Mouse (Mus musculus) liver, embryonic 12.5 days (tissue): ENCODE measurements around the gene Lef1. TPM values are rescaled to one million over a fixed set of nuclear protein-coding genes. Genes with fewer than 3 reads are reported as not detected.
A peak's percentile ranks its signal among the peaks of the same experiment; 100 is the strongest.

Experiments
- ATAC-seq: fragments of 200-750 bp; cut with Nextera tagmentation; 2 replicates; pipeline ENCODE4 v1.8.0; 2017; ENCODE audit warnings: moderate number of reproducible peaks, mild to moderate bottlenecking, moderate library complexity
- H3K27ac ChIP-seq: fragments of 300-500 bp; sonication (generic); 2 replicates; pipeline ENCODE4 v1.5.1; 2016; ENCODE audit warnings: mild to moderate bottlenecking
- H3K27me3 ChIP-seq: fragments of 300-500 bp; sonication (generic); replicated peaks from 2 replicates; pipeline ENCODE4 v1.6.1; 2016; ENCODE audit warnings: mild to moderate bottlenecking, moderate library complexity
- H3K36me3 ChIP-seq: fragments of 300-500 bp; sonication (generic); 2 replicates; pipeline ENCODE4 v1.6.1; 2016; ENCODE audit warnings: mild to moderate bottlenecking, moderate library complexity
- H3K4me1 ChIP-seq: fragments of 300-500 bp; sonication (generic); 2 replicates; pipeline ENCODE4 v1.6.1; 2016
- H3K4me2 ChIP-seq: fragments of 300-500 bp; sonication (generic); 2 replicates; pipeline ENCODE4 v1.6.1; 2016; ENCODE audit warnings: mild to moderate bottlenecking, moderate library complexity
- H3K4me3 ChIP-seq: fragments of 300-500 bp; sonication (generic); 2 replicates; pipeline ENCODE4 v1.5.1; 2016; ENCODE audit warnings: mild to moderate bottlenecking, moderate library complexity
- H3K9ac ChIP-seq: fragments of 300-500 bp; sonication (generic); 2 replicates; pipeline ENCODE4 v1.6.1; 2016; ENCODE audit warnings: mild to moderate bottlenecking, moderate library complexity
- H3K9me3 ChIP-seq: fragments of 300-500 bp; sonication (generic); replicated peaks from 2 replicates; pipeline ENCODE4 v1.6.1; 2016; ENCODE audit warnings: mild to moderate bottlenecking, moderate library complexity
- WGBS: fragments of 180-500 bp; shearing (Covaris S2); methylation state at CpG from one replicate; pipeline ENCODE4 v1.1.7; 2016; ENCODE audit not compliant: insufficient replicate concordance; 5-methylcytosine and 5-hydroxymethylcytosine counted together
- polyA plus RNA-seq: library from polyadenylated mRNA; unstranded; fragments of >200 nt; fragmentation: Nextera tagmentation; extraction: Ambion mirVana; gene quantifications from 2 replicates; pipeline ENCODE4 v1.2.1, GENCODE M21; 2016

Gene Lef1
- polyA plus RNA-seq, 1 experiment from 2014 or later = 0.35 TPM

- Histone ChIP-seq H3K36me3 (no peaks in the 10 kb centered on the region), H3K9me3 (no peaks in the 10 kb centered on the region), H3K27ac (no peak overlapping the region), H3K4me3 (no peak overlapping the region), H3K9ac (no peak overlapping the region), H3K4me2 (no peak overlapping the region), H3K27me3 (peaks cover 23% of the 10 kb centered on the region; the same call in 1 of the 2 replicates), H3K4me1 (no peaks in the 10 kb centered on the region)
- 71% methylated on average over 7 of the region's 7 CpGs for WGBS
- no peak for ATAC-seq
These were observed 92.0 kb downstream of the Lef1 start for GRCm38 (mm10) chr3:131202311-131202710.

- Histone ChIP-seq H3K4me1 (no peaks in the 10 kb centered on the region), H3K9ac (no peak overlapping the region), H3K9me3 (no peaks in the 10 kb centered on the region), H3K27ac (no peak overlapping the region), H3K27me3 (peaks cover 17% of the 10 kb centered on the region), H3K4me3 (no peak overlapping the region), H3K36me3 (no peaks in the 10 kb centered on the region), H3K4me2 (no peak overlapping the region)
- ATAC-seq = no peak
- 58% methylated on average over 5 of the region's 5 CpGs for WGBS
These were observed 97.6 kb downstream of the Lef1 start for GRCm38 (mm10) chr3:131207846-131208245.

DNA sequence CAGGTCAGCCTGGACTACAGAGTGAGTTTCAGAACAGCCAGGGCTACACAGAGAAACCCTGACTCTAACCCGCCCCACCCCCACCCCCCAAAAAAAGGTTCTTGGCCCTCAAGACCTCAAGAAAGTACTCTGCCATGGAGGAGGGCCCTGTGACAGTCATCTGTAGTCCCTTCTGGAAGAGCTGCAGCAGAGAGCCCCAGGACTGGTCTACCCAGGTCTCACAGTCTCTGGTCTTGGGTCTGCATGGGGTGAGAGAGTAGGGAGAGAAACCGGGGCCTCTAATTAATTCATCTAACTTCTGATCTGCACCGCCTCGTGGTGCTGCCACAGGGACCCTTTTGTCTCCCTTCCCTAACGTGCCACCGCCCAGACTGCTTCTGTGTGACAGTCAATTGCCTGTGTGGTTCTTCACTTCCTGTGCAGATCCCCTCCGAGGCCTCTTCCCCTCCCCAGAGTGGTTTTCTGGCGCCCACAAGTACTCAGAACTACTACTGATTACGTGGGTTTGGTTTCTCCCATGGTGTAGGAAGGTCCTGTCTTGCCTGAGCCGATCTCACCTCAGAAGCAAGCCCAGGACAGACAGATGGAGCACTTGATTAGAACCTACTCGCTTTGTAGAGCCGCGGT lies 98.1 kb downstream of the Lef1 start:
- 19% methylated on average over 13 of the region's 13 CpGs for WGBS
- Histone ChIP-seq H3K4me3 (no peak overlapping the region), H3K36me3 (no peaks in the 10 kb centered on the region), H3K9me3 (no peaks in the 10 kb centered on the region), H3K27me3 (peaks cover 17% of the 10 kb centered on the region), H3K4me1 (no peaks in the 10 kb centered on the region), H3K4me2 (no peak overlapping the region), H3K9ac (no peak overlapping the region), H3K27ac (no peak overlapping the region)
- no peak for ATAC-seq

- WGBS = 73% methylated on average over 7 of the region's 7 CpGs
- Histone ChIP-seq H3K4me3 (no peak overlapping the region), H3K27me3 (peaks cover 6% of the 10 kb centered on the region), H3K27ac (no peak overlapping the region), H3K9me3 (no peaks in the 10 kb centered on the region), H3K4me2 (no peak overlapping the region), H3K4me1 (no peaks in the 10 kb centered on the region), H3K36me3 (no peaks in the 10 kb centered on the region), H3K9ac (no peak overlapping the region)
- no peak for ATAC-seq
These were observed 101.9 kb downstream of the Lef1 start for GRCm38 (mm10) chr3:131212200-131212599.

DNA sequence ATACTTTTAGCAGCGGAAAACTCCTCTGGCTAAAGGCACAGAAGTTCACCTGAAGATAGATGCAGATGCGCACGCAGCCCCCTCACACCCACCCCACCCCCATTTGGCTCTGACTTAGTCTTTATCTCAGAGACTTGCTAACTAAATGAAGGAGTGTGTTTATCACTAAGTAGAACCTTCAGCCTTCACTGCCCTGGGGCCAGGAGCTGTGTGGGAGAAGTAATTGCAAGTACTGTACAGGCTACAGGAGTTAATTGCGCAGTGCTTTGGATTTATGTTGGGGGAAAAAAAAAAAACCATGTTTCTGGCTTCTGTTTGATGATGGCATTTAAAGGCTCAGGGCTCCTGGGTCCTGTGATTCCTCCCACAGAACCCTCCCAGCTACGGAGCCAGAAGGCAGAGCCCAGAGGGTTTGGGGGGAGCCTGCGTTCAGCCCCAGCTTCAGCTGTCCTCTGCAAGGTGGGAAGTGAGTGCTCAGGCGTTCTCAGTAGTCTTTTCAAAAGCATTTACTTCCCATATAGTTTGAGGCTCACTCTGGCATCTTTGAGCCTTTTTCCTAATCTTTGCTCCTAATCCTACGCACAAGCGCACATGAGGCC lies 103.9 kb downstream of the Lef1 start:
- no peak overlapping the region for H3K9ac ChIP-seq
- 73% methylated on average over 9 of the region's 9 CpGs for WGBS
- ATAC-seq = no peak

DNA sequence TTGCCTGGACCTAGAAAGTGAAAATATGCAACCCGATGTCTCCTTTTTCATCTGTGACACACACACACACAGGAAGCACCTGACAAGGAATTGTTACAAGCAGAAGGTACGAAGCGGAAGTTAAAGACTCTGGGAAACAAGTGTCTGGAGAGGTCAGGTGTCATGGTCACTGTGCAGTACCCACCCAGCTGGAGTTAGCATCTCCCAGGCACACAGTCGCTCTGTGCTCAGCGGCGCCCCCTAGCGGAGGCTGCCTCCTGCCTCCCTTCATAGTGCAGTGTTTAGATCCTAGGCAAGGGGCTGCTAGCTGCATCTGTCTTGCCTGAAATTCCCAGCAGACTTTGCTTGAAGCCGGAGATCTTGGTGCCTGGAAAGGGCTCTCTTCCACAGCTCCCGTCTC lies 104.6 kb downstream of the Lef1 start:
- WGBS = 46% methylated on average over 9 of the region's 9 CpGs
- Histone ChIP-seq H3K9ac (no peak overlapping the region), H3K27me3 (peaks cover 3% of the 10 kb centered on the region; the same call in 1 of the 2 replicates), H3K4me1 (no peaks in the 10 kb centered on the region), H3K27ac (no peak overlapping the region), H3K4me2 (no peak overlapping the region), H3K36me3 (no peaks in the 10 kb centered on the region), H3K9me3 (no peaks in the 10 kb centered on the region), H3K4me3 (no peak overlapping the region)
- no peak for ATAC-seq

More for the DNA sequence above, 103.9 kb downstream of the Lef1 start:
- no peak overlapping the region for H3K4me3 ChIP-seq
- peaks cover 3% of the 10 kb centered on the region; the same call in 1 of the 2 replicates for H3K27me3 ChIP-seq
- H3K9me3 ChIP-seq = no peaks in the 10 kb centered on the region
- no peak overlapping the region for H3K27ac ChIP-seq
- no peaks in the 10 kb centered on the region for H3K36me3 ChIP-seq
- H3K4me1 ChIP-seq = no peaks in the 10 kb centered on the region
- no peak overlapping the region for H3K4me2 ChIP-seq

DNA sequence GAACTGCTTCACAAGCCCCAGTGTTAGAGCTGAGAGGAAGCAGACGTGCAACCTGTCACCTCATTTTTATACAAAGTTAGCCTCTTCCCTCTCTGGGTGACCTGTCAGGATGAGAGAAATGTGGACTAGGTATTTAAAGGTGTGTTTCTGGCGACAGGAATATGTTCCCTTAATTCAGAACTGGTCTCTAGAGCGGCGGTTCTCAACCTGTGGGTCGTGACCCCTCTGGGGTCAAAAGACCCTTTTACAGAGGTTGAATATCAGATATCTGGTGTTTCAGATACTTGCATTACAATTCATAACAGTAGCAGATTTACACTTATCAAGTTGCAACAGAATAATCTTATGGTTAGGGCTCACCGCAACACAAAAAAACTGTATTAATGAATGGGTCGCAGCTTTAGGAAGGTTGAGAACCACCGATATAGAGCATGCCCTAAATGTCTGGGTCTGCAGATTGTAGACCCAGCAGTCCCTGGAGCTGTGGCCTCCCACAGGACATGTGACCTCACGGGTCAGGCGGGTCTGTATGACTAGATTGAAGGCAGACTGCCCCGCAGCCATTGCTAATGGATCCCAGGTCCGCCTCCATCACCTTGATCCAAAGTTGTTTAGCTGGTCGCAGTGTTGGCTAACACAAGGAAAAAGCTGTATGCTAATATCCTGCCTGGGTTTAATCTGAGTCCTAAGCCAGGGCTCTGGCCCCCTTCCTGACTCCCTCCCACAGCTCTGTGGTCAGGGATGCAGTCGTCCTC lies 108.5 kb downstream of the Lef1 start:
- Histone ChIP-seq H3K4me2 (no peak overlapping the region), H3K27ac (no peak overlapping the region), H3K27me3 (0 out of 2 replicates have a peak, but pooled peaks cover 3% of the 10 kb centered on the region), H3K4me3 (no peak overlapping the region), H3K4me1 (no peaks in the 10 kb centered on the region), H3K9ac (no peak overlapping the region), H3K9me3 (no peaks in the 10 kb centered on the region), H3K36me3 (no peaks in the 10 kb centered on the region)
- WGBS = 79% methylated on average over 14 of the region's 14 CpGs
- no peak for ATAC-seq

DNA sequence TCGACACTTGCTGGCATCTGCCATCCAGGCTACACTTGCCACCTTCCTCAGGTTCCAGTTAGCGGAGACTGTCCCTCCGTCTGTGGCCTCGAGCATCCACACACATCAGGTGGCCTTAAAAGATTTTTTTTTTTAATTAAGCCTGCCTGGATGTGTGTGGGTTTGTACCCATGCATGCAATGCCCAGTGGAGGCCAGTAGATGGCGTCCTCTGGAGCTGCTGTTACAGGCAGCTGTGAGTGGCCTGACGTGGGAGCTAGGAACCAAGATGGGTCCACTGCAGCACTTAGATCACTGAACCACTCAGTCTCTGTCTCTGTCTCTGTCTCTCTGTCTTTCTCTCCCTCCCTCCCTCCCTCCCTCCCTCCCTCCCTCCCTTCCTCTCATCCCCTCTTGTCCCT lies 117.8 kb downstream of the Lef1 start:
- no peak overlapping the region for H3K27ac ChIP-seq
- no peaks in the 10 kb centered on the region for H3K27me3 ChIP-seq
- no peak overlapping the region for H3K4me2 ChIP-seq
- H3K36me3 ChIP-seq = peaks cover 17% of the 10 kb centered on the region
- H3K9me3 ChIP-seq = no peaks in the 10 kb centered on the region
- H3K4me3 ChIP-seq = no peak overlapping the region
- ATAC-seq = no peak
- H3K9ac ChIP-seq = no peak overlapping the region
- H3K4me1 ChIP-seq = no peaks in the 10 kb centered on the region
- WGBS = 60% methylated on average over 6 of the region's 6 CpGs

DNA sequence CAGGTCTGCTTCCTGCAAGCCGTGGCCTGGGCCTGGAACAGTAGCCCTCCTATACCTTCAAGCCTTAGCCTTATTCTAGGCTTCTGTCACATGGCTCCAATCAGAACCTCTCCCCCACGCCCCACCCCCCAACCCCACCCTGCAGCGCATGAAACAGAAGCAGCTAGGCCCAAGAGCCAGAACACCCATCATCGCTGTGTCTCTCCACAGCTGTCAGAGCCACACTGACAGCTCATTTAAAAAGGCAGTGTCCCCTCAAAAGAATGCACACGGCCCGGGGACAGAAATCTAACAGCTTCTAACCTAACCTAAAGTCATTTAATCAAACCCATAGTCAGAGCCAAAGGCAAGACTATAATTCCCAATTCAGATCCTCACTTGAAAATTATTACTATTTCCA lies 126.8 kb downstream of the Lef1 start:
- no peak overlapping the region for H3K4me3 ChIP-seq
- no peak overlapping the region for H3K9ac ChIP-seq
- ATAC-seq = no peak
- no peak overlapping the region for H3K27ac ChIP-seq
- 75% methylated on average over 6 of the region's 6 CpGs for WGBS
- H3K9me3 ChIP-seq = no peaks in the 10 kb centered on the region
- no peaks in the 10 kb centered on the region for H3K27me3 ChIP-seq
- H3K4me2 ChIP-seq = no peak overlapping the region
- H3K36me3 ChIP-seq = peaks cover 51% of the 10 kb centered on the region
- no peaks in the 10 kb centered on the region for H3K4me1 ChIP-seq

GRCm38 (mm10) chr3:131237785-131238633 lies 127.7 kb downstream of the Lef1 start:
- Histone ChIP-seq H3K27ac (no peak overlapping the region), H3K4me1 (no peaks in the 10 kb centered on the region), H3K36me3 (peaks cover 54% of the 10 kb centered on the region), H3K9me3 (no peaks in the 10 kb centered on the region), H3K9ac (no peak overlapping the region), H3K4me3 (no peak overlapping the region), H3K4me2 (no peak overlapping the region), H3K27me3 (no peaks in the 10 kb centered on the region)
- ATAC-seq = peak; percentile 61
- WGBS = 62% methylated on average over 19 of the region's 19 CpGs

DNA sequence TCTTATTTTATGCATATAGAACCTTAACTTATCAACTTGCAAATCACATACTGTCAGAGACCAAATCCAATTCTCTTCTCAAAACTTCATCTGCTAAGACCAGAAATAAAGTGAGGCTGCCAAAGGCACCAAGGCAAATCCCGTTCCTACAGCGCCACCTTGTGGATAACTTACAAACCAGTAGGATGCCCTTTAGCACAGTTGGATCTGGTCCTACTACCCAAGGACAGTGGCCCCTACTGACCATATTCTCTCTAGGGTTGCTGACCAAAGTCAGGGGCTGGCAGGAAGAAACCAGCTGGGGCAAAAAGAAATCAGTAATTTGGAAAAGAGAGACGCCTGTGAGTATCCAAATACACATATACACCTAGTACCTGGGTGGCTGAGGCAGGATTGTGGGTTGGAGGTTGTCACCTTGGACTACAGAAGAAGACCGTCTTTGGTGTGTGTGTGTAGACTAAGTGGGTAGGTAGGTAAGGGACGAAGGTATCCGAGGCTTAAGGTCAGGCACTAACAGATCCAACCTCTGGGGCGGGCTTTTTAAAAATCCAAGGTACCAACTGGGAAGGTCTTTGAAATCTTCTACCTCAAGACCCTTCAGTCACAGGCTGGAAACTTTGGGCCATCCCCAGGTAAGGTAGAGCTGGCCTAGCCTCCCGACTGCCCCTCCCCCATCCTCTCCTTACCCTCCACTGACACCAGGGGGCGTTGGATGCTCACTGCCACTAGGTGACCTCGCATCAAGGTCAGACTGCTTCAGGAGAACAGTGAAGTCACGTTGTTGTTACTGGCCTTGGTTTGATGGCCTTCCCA lies 135.7 kb downstream of the Lef1 start:
- no peak overlapping the region for H3K27ac ChIP-seq
- H3K27me3 ChIP-seq = no peaks in the 10 kb centered on the region
- 0 out of 2 replicates have a peak, but pooled peaks cover 6% of the 10 kb centered on the region for H3K4me1 ChIP-seq
- no peaks in the 10 kb centered on the region for H3K9me3 ChIP-seq
- no peak overlapping the region for H3K4me2 ChIP-seq
- peak; percentile 41; the same call in 1 of the 2 replicates for ATAC-seq
- no peak overlapping the region for H3K4me3 ChIP-seq
- peaks cover 66% of the 10 kb centered on the region for H3K36me3 ChIP-seq
- H3K9ac ChIP-seq = no peak overlapping the region
- 54% methylated on average over 11 of the region's 11 CpGs for WGBS
